ENCODE assay signal across 15 mouse cellular contexts in genomic region chr17:31832577-31832964, GRCm38 (mm10).
"Had no signal": no experiment of that assay in that cellular context is flagged by ENCODE, and none has a peak within 500 bp of the region (broad histone marks: within the 10 kb centered on the region; RNA-seq: fewer than 3 reads in every experiment).

No protein-coding gene starts in this region.

- H3K4me2 ChIP-seq: limb, embryonic 12.5 days; limb, embryonic 15.5 days; lung, embryonic 14.5 days; midbrain, embryonic 11.5 days had no signal

- DNase-seq: kidney, adult 11 months; kidney, adult 9 months; kidney, postnatal 25 days; layer of hippocampus, adult 9-11 months; lung, embryonic 14.5 days; midbrain, embryonic 14.5 days; right cerebral cortex, adult 18-20 months; right cerebral cortex, postnatal 25 days; spleen, adult 18-20 months; thymus, postnatal 25 days had no signal

- H3K4me3 ChIP-seq: layer of hippocampus, adult 2 months; limb, embryonic 12.5 days; limb, embryonic 15.5 days had no signal

- H3K9ac ChIP-seq: limb, embryonic 12.5 days; limb, embryonic 15.5 days; lung, embryonic 14.5 days had no signal

- H3K27ac ChIP-seq: layer of hippocampus, adult 2 months; limb, embryonic 12.5 days had no signal

- H3K27me3 ChIP-seq: limb, embryonic 12.5 days; limb, embryonic 15.5 days had no signal

- ATAC-seq: lung, postnatal 0 days had no signal

- H3K36me3 ChIP-seq: limb, embryonic 12.5 days; limb, embryonic 15.5 days had no signal

- H3K9me3 ChIP-seq: limb, embryonic 15.5 days had no signal
